Mouse (Mus musculus) olfactory bulb, adult 2 months (tissue): ENCODE data around the gene Rgs11.

Experiments used
- CTCF ChIP-seq: fragments of 200-500 bp; IDR thresholded peaks from 2 replicates; pipeline ENCODE4 v1.5.1; 2012; ENCODE audit warnings: low read depth, mild to moderate bottlenecking, low read length, moderate library complexity; ENCODE audit not compliant: insufficient read depth
- POLR2A ChIP-seq: fragments of 200-500 bp; IDR thresholded peaks from 2 replicates; pipeline ENCODE4 v1.6.1; 2012; ENCODE audit warnings: mild to moderate bottlenecking, low read depth, low read length, moderate library complexity; ENCODE audit not compliant: insufficient read depth

DNA sequence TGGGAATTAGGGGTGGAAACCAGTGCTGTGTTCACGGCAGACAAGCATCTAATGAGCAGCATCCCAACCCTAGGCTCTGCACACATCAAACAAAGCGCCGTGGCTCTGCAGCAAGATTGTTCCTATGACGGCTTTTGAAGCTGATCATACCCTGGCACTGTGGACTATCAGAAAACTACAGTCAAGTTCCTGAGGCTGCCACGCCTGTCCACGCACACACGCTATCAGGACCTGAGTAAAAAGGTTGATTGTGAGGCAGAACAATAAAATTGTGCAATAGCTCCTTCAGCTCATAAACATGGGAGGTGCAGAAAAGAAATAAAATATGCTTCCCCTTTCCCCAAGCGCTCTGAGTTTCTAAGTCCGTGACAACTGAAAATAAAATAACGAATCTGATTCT, 34.9 kb downstream of the Rgs11 start:
- TF ChIP-seq CTCF (no peak), POLR2A (no peak)
